Comparison of ENCODE assay signal across 11 mouse cellular contexts in the genomic region with DNA sequence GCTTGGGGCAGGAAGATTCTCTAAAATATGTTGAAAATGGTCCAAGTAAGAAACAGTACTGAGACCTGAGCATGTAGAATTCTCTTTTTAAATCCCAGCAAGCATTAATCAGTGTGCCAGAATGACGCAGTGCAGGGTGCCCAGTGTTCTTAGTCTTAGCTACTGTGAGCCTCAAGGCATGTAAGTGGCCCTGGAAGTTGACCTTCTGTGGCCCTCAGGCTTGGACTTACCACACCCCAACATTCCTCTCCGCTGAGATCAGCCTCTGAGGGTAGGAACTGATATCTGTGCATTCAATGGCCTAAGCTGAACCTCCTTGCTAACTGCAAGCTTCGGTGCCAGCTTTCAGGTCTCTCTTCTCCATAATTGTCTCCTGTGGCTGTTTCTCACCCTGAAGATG.
DNase-seq lines count a peak whose midpoint lies in the region; ATAC-seq and TF ChIP-seq lines count a peak whose summit lies in the region.
"Had no signal": no experiment of that assay in that cellular context is flagged by ENCODE, and none has a peak within 500 bp of the region (broad histone marks: within the 10 kb centered on the region; RNA-seq: fewer than 3 reads in every experiment).

No protein-coding gene starts in this region.

- no peaks in the 10 kb centered on the region for H3K27me3 ChIP-seq in heart, embryonic 11.5 days (ENCODE audit: control insufficient read depth, insufficient read depth, low read length)
- no peaks in the 10 kb centered on the region for H3K27me3 ChIP-seq in ES-Bruce4 (ENCODE audit: control insufficient read depth, insufficient read depth, low read length, poor library complexity, severe bottlenecking)
- no peaks in the 10 kb centered on the region for H3K27me3 ChIP-seq in heart, embryonic 10.5 days (ENCODE audit: insufficient read depth, poor library complexity, severe bottlenecking)
- no peaks in the 10 kb centered on the region for H3K27me3 ChIP-seq in hindbrain, embryonic 16.5 days (replicated peaks; ENCODE audit: control insufficient read depth, insufficient read depth, low read length)
- H3K27me3 ChIP-seq: CH12.LX; neural tube, embryonic 13.5 days had no signal

- H3K9me3 ChIP-seq in heart, embryonic 11.5 days (replicated peaks; ENCODE audit: control insufficient read depth, low read length), result no peaks in the 10 kb centered on the region
- no peaks in the 10 kb centered on the region for H3K9me3 ChIP-seq in ES-Bruce4 (replicated peaks; ENCODE audit: control insufficient read depth, insufficient read depth, low read length, poor library complexity, severe bottlenecking)
- no peaks in the 10 kb centered on the region for H3K9me3 ChIP-seq in heart, embryonic 10.5 days
- no peaks in the 10 kb centered on the region for H3K9me3 ChIP-seq in hindbrain, embryonic 16.5 days (ENCODE audit: control insufficient read depth, low read length)

- TF ChIP-seq EP300 in ES-Bruce4 (IDR thresholded peaks at IDR 0.05; ENCODE audit: insufficient read depth, low read depth, low read length), result 0 out of 2 replicates have a peak, but pooled peaks have one; percentile 36

- no peak for TF ChIP-seq CTCF in ES-Bruce4 (IDR thresholded peaks at IDR 0.05; ENCODE audit: low read depth, low read length)

- no peak for ATAC-seq in heart, embryonic 11.5 days (replicated peaks; ENCODE audit: insufficient number of reproducible peaks, low FRiP score, low TSS enrichment)
- no peak for ATAC-seq in hindbrain, embryonic 16.5 days

- H3K36me3 ChIP-seq in heart, embryonic 11.5 days (ENCODE audit: control insufficient read depth, insufficient read depth, low read length), result no peaks in the 10 kb centered on the region
- no peaks in the 10 kb centered on the region for H3K36me3 ChIP-seq in ES-Bruce4 (ENCODE audit: control insufficient read depth, insufficient read depth, low read length, poor library complexity, severe bottlenecking)
- H3K36me3 ChIP-seq in heart, embryonic 10.5 days, result no peaks in the 10 kb centered on the region
- H3K36me3 ChIP-seq in hindbrain, embryonic 16.5 days (ENCODE audit: control insufficient read depth, insufficient read depth, low read length), result no peaks in the 10 kb centered on the region
- H3K36me3 ChIP-seq: neural tube, embryonic 13.5 days had no signal

- no peak overlapping the region for H3K9ac ChIP-seq in heart, embryonic 11.5 days (ENCODE audit: low read depth, low read length)
- no peak overlapping the region for H3K9ac ChIP-seq in ES-Bruce4 (ENCODE audit: low read depth, poor library complexity, severe bottlenecking)
- H3K9ac ChIP-seq in hindbrain, embryonic 16.5 days (ENCODE audit: low read depth, low read length), result no peak overlapping the region
- H3K9ac ChIP-seq: neural tube, embryonic 13.5 days had no signal

- no peak overlapping the region for H3K4me2 ChIP-seq in heart, embryonic 11.5 days
- H3K4me2 ChIP-seq in hindbrain, embryonic 16.5 days (ENCODE audit: low read length), result no peak overlapping the region
- H3K4me2 ChIP-seq: neural tube, embryonic 13.5 days had no signal

- no peak overlapping the region for H3K4me3 ChIP-seq in heart, embryonic 11.5 days (ENCODE audit: low read depth, low read length)
- H3K4me3 ChIP-seq in ES-Bruce4 (ENCODE audit: low read depth, low read length), result no peak overlapping the region
- H3K4me3 ChIP-seq in heart, embryonic 10.5 days, result no peak overlapping the region
- H3K4me3 ChIP-seq in hindbrain, embryonic 16.5 days (ENCODE audit: low read length), result no peak overlapping the region
- H3K4me3 ChIP-seq: erythroblast, embryonic 14.5 days; neural tube, embryonic 13.5 days had no signal

- WGBS in heart, embryonic 11.5 days (ENCODE audit: insufficient replicate concordance), result 17% methylated on average over 3 of the region's 3 CpGs
- 29% methylated on average over 3 of the region's 3 CpGs for WGBS in heart, embryonic 10.5 days
- whole genome bisulfite sequencing in hindbrain, embryonic 16.5 days, result 64% methylated on average over 3 of the region's 3 CpGs

- no peak for TF ChIP-seq POLR2A in ES-Bruce4 (IDR thresholded peaks at IDR 0.05; ENCODE audit: insufficient read depth, low read length)

- DNase-seq in heart, adult 18-20 months, result peak; percentile 60 to 68
- no peak for DNase-seq in heart, embryonic 10.5 days (ENCODE audit: low spot score)
- peak; percentile 70 for DNase-seq in lung, postnatal 10 days
- DNase-seq in cerebellum, adult 9-10 months, result no peak
- no peak for DNase-seq in cerebellum, postnatal 25 days

- no peak overlapping the region for H3K27ac ChIP-seq in heart, embryonic 11.5 days (ENCODE audit: low read depth, low read length)
- no peak overlapping the region for H3K27ac ChIP-seq in ES-Bruce4 (ENCODE audit: insufficient read depth, low read length)
- peak overlapping the region; percentile 49 for H3K27ac ChIP-seq in heart, embryonic 10.5 days
- H3K27ac ChIP-seq in hindbrain, embryonic 16.5 days (ENCODE audit: low read depth, low read length), result no peak overlapping the region
- H3K27ac ChIP-seq: neural tube, embryonic 13.5 days had no signal

- H3K4me1 ChIP-seq in heart, embryonic 11.5 days (ENCODE audit: control insufficient read depth, insufficient read depth, low read length), result peaks cover 13% of the 10 kb centered on the region
- H3K4me1 ChIP-seq in ES-Bruce4 (ENCODE audit: control insufficient read depth, insufficient read depth, low read length), result peaks cover 2% of the 10 kb centered on the region
- peaks cover 20% of the 10 kb centered on the region for H3K4me1 ChIP-seq in heart, embryonic 10.5 days
- peaks cover 8% of the 10 kb centered on the region; the same call in 1 of the 2 replicates for H3K4me1 ChIP-seq in hindbrain, embryonic 16.5 days (ENCODE audit: control insufficient read depth, insufficient read depth, low read depth, low read length)

Comparison
In these comparisons a context has a peak if more than half of its experiments do, and no peak if none do; other contexts are left out.
1. DNase-seq: peak in heart, adult 18-20 months (2 of 2) and lung, postnatal 10 days (single experiment); none in heart, embryonic 10.5 days (single experiment), cerebellum, adult 9-10 months (single experiment) and cerebellum, postnatal 25 days (0 of 2).